Mouse (Mus musculus) T-cell, adult 66 days (primary cell): Measurements from ENCODE around the gene Fam122a. TPM values are rescaled to one million over a fixed set of nuclear protein-coding genes. Genes with fewer than 3 reads are reported as not detected.

Experiments used
- total RNA-seq, 2 experiments: library from RNA; stranded (reverse); gene quantifications; 3 replicates in 1 of 2; 4 replicates in 1 of 2; pipeline ENCODE4 v1.2.4; 2023

Gene Fam122a
- 10 to 100 TPM; 25.4 to 30.6 TPM for total RNA-seq

DNA sequence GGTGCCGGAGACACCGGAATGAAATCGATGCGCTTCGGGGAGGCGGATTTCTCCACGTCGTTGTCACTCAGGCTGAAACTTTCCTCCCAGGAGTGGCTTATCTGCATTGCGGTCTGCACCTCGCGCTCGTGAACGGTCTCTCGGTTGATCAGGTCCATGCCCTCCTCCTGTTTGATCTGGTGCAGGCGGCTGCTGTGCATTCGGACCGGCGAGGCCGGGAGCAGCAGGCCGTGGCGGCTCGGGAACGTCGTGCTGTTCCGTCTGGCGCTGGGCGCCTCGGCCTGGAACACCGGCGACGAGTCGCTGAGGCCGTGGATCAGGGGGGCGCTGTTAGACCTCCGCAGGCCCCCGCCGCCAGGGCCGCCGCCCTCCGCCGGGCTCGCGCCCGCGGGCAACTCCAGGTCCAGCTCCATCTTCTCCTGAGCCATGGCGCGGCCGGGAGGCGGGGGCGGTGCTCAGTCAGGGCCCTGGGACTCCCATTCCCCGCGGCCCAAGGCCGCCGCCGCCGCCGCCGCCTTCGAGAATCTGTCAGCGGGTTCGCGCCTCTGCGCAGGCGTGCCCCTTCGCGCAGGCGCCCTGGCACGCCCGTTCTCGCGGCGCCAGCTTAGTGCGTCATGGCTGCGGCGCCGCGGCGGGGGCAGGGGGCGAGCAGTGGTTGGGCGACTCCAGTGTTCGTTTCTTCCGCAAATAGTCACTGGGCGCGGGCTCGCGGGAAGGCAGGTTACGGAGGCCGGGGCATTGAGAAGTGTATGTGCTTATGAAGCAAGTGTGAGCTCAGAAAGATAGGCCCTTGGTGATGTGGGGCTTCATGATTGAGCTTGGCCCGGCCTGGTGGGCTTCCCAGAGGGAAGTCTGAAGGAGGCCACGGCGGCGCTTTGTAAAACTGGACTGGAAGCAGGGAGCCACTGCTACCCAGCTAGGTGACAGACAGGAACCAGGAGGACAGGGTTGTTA, at the start of gene Fam122a:
Gene Fam122a, minus strand, starts transcription at position 428 of the 954 bp plus-strand sequence.

Other genes starting within 250 kb of the Fam122a start
- gene Fxn, start 196.8 kb downstream of the Fam122a start, total RNA-seq, result 10 to 100 TPM; 17.5 to 19.4 TPM
- gene Pip5k1b, start 78.5 kb upstream of the Fam122a start, total RNA-seq, result 1 to 10 TPM; 2.4 to 3.0 TPM
- not detected for gene Tmem252, start 196.7 kb upstream of the Fam122a start, total RNA-seq